Mouse (Mus musculus) frontal cortex, postnatal 25 days (tissue): ENCODE measurements at regions not wholly inside any gene's neighbourhood (a gene's known extent, or its start where the extent isn't known, plus 50 kb on each side); places are given as distances from the start of the nearest gene placed in this dataset.

Source experiments
- DNase-seq, 2 experiments: peaks; one replicate each; pipeline ENCODE4 v3.0.0; 2022; ENCODE audit warnings: low spot score in 2 of 2

- no peak for DNase-seq
These were observed 297.5 kb upstream of the Gadl1 start for GRCm38 (mm10) chr9:115611713-115612112.

- no peak for DNase-seq
These were observed 296.3 kb upstream of the Gadl1 start for GRCm38 (mm10) chr9:115612908-115613307.

DNA sequence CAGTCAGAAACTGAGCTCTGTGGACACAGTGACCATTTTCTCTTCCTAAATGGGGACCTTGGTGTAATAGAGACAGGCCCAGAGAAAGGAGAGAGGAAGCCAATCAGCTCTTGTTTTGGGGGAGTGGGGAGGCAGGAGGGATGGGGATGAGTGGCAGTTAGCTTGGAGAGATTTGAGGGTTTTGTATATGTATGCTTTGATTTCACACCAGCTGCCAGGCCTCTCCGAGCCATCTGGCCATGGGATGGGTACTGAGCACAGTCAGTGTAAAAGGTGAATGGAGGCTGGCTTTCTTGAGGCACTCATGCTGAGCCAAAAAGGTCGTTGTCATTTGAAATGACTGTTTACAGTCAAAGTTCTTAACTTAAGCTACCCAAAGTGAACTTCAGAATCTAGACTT lies 295.2 kb upstream of the Gadl1 start:
- no peak for DNase-seq

DNA sequence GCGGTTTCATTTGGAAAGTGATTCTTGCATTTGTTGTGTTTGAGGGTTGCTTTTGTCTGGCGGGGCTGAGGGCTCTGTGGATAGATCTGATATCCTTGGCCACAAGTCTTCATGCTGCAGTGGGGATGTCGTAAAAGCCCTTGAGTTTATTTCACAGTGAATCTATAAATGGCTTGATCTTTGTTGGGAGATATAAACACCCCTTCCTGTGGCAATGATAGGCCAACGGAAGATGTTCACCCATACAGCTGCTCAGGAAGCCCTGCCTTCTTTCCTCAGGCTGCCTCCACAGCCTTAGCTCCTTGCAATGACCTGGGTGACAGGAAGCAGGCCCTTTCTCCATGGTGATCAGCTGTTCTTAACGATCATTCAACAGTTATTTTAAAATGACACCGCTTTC lies 291.3 kb upstream of the Gadl1 start:
- no peak for DNase-seq

- DNase-seq: no peak
These were observed 285.3 kb upstream of the Gadl1 start for GRCm38 (mm10) chr9:115623948-115624347.

GRCm38 (mm10) chr9:115624721-115625496 lies 284.3 kb upstream of the Gadl1 start:
- no peak for DNase-seq

- DNase-seq: no peak
These were observed 281.7 kb upstream of the Gadl1 start for GRCm38 (mm10) chr9:115627551-115627950.

GRCm38 (mm10) chr9:115637114-115637513 lies 272.1 kb upstream of the Gadl1 start:
- no peak for DNase-seq

GRCm38 (mm10) chr9:115640781-115641180 lies 268.5 kb upstream of the Gadl1 start:
- DNase-seq: no peak

DNA sequence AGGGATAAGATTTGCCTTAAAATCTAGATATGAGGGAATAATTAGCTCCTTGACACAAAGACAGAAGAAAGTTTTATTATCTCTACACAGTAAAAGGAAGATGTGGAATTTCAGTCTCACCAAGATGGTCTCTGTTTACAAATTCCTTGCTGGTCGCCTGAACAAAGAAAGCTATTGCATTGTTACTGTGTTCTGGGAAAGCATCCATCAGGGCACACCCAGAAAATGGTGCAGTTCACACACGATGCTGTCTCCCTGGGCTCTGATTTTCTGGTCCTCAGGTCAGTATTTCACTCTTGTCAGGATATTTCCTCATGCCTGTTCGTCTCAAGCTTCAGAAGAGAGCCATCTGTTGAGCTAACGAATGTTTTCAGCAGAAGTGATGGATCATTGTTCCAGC lies 267.2 kb upstream of the Gadl1 start:
- DNase-seq: no peak

DNA sequence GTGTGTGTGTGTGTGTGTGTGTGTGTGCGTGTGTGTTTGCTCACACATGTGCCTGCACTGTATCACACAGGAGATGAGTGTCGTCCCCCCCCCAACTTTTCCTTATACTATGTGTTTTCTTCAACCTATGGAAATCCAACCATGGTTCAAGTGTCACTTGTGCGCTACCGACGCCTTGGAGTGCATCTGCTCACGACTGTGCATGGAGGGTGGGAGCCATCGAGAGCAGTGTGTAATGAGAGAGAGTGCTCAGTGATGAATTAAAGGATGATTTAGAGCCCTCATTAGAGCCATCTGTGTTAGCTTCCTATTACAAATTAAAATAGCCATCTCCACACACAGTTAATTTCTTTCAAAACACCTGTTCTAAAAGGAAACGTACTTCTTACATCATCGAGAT lies 264.3 kb upstream of the Gadl1 start:
- no peak for DNase-seq

GRCm38 (mm10) chr9:115646226-115646625 lies 263.0 kb upstream of the Gadl1 start:
- DNase-seq: no peak

DNA sequence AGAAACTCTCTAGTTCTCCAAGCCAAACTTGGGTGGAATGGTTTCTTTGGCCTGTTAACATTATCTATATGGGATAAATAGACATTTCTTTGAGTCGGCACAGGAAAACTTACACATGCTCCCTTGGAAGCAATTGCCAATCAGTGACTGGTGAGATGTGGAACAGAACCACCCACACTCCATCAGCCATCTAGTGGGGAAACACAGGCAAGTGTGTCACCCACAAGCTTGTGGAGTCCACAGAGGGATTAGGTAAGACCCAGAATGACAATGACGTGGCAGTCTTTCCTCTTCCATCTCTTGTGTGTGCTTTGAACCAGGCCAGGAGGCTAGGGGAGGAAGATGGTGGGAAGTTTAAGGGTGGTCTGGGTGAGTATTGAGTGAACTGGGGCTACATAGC lies 257.5 kb upstream of the Gadl1 start:
- no peak for DNase-seq

- DNase-seq: no peak
These were observed 256.1 kb upstream of the Gadl1 start for GRCm38 (mm10) chr9:115653116-115653515.

DNA sequence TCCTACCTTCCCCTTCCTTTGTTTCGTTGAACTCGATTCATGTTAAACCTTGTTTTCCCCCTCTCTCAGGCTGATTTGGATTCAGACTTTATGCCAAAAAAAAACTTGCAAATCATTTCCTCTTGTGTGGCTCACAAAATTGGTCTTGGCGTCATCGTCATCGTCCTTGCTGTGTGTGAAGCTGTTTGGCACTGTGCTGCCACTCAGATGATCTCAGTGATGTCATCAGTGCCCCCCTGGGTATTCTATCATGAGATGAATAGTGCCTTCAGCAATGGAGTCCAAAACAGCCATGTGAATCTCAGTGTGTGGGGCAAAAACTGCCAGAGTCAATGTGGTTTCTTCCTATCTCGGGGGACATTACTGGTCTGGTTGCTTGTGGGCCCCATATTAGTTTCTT lies 254.3 kb upstream of the Gadl1 start:
- DNase-seq: no peak

DNA sequence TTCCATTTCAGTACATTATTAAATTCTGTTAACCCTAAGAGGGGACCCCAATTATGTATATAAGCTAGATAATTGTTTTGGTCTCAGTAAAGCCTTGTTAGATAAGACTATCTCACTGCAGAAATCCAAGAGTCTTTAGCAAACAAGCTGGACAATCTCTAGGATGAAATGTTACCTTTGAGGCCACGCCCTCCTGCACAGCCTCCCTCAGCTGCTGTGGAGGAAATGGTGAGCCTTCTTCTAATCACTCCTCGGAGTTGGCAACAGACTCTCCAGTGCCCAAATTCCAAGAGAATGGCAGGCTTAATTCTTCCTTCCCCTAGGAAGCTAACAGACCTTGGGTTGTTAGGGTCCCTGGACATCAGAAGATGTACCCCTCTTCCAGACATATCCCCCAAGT lies 252.7 kb upstream of the Gadl1 start:
- DNase-seq: no peak

- DNase-seq: no peak
These were observed 252.1 kb upstream of the Gadl1 start for GRCm38 (mm10) chr9:115656994-115657713.

GRCm38 (mm10) chr9:115658477-115658876 lies 250.8 kb upstream of the Gadl1 start:
- no peak for DNase-seq

DNA sequence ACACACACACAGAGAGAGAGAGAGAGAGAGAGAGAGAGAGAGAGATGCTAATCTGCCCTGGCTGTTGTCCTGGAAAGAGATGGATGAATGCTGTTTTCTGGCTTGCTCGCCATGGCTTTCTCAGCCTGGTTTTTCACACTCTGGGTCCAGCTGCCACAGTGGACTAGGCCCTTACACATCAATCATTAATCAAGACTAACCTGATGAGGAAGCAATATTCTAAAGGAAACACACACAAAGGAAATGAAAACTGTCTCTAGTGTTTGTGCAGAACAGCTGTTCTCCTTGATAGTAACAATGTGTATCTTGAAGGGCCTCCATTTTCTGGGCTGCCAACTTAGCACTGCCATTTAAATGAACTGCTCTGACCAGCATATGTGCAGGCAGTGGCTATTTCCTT lies 248.9 kb upstream of the Gadl1 start:
- DNase-seq: no peak

- no peak for DNase-seq
These were observed 247.3 kb upstream of the Gadl1 start for GRCm38 (mm10) chr9:115661834-115662425.

GRCm38 (mm10) chr9:115665337-115666004 lies 243.8 kb upstream of the Gadl1 start:
- no peak for DNase-seq

- no peak for DNase-seq
These were observed 242.7 kb upstream of the Gadl1 start for GRCm38 (mm10) chr9:115666530-115666929.
